Mouse (Mus musculus): ENCODE data around the gene Adamts10.

The Adamts10 gene

DNA sequence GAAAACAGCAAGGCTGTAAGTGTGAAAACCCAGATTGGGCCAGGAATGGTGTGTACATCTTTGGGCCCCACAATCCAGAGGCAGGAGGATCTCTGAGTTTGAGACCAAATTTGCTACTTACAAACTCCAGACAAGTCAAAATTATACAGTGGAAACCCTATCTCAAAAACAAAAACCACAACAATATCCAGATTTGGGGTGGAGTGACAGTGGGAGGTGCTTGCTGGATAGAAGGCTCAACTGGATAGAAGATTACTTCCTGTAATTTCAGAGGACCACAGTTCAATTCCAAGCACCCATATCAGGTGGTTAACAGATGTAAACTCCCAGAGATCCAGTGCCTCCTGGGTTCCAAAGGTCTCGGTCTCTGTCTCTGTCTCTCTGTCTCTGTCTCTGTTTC is 30.5 kb downstream of the Adamts10 start:
- DNase-seq (ENCODE audit: low spot score in 2 of 2) = no peak

GRCm38 (mm10) chr17:33555223-33555855 is 31.3 kb downstream of the Adamts10 start, which contains the start of gene Myo1f:
TSS of gene Myo1f (plus strand) at chr17:33555707.
- no peak for DNase-seq (ENCODE audit: low spot score in 2 of 2)

GRCm38 (mm10) chr17:33557922-33558321 is 33.9 kb downstream of the Adamts10 start:
- DNase-seq (ENCODE audit: low spot score in 2 of 2) = no peak

GRCm38 (mm10) chr17:33563527-33564076 is 39.6 kb downstream of the Adamts10 start:
- DNase-seq (ENCODE audit: low spot score in 2 of 2) = no peak

DNA sequence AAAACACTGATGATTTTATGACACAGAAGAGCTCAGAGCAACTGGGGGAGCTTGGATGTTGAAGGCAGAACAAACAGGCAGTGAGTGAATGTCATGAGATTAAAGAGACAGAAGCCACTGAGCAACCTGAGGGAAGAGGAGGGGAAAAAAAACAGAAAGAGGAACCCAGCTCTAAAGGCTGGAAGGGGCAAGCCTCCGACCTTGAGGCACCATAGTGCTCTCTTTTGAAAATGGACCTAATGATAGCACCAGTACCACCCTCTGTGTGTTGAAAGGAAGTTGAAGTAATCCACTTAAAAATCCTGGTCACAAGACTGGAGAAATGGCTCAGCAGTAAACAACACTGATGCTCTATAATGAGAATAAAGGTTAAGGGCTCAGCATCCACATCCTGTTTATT is 40.6 kb downstream of the Adamts10 start:
- no peak for DNase-seq (ENCODE audit: low spot score in 2 of 2)

DNA sequence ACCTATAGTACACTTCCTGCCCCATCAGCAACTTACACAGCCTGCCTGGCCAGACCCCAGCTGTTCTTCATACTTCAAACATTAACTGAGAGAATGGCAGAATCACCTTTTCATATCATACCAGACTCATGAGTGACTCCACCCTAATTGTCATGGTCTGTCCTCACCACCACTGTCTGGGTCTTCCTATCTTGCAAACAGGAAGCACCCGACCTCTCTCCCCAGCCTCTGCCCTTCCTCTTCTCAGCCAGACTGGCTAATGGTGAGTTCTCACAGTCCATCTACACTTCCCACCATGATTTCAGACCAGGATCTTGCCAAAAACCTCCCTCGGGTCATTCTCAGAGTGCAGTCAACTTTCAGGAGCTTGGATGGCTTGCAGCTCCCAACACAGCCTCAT is 42.2 kb downstream of the Adamts10 start:
- DNase-seq (ENCODE audit: low spot score in 2 of 2) = no peak

- no peak for DNase-seq (ENCODE audit: low spot score in 2 of 2)
Observed at GRCm38 (mm10) chr17:33584061-33584460, 60.1 kb downstream of the Adamts10 start.

- DNase-seq (ENCODE audit: low spot score in 2 of 2) = no peak
Observed at GRCm38 (mm10) chr17:33586011-33586410, 62.0 kb downstream of the Adamts10 start.

DNA sequence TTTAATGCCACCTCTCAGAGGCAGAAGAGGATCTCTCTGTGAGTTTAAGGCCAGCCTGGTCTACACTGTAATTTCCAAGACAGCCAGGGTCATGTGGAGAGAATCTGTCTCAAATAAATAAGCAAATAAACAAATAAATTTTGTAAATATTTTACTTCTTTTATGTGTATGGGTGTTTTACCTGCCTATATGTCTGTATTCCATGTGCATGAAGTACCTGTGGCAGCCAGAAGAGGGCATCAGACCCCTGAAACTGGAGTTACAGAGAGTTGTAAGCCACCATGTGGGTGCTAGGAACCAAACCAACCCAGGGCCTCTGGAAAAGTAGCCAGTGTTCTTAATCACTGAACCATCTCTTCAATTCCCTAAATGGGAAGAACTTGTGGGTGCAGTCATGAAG is 73.3 kb downstream of the Adamts10 start:
- DNase-seq (ENCODE audit: low spot score in 2 of 2) = no peak

GRCm38 (mm10) chr17:33598506-33598905 is 74.5 kb downstream of the Adamts10 start:
- DNase-seq (ENCODE audit: low spot score in 2 of 2) = no peak

GRCm38 (mm10) chr17:33599836-33600475 is 76.0 kb downstream of the Adamts10 start:
- DNase-seq (ENCODE audit: low spot score in 2 of 2) = no peak

DNA sequence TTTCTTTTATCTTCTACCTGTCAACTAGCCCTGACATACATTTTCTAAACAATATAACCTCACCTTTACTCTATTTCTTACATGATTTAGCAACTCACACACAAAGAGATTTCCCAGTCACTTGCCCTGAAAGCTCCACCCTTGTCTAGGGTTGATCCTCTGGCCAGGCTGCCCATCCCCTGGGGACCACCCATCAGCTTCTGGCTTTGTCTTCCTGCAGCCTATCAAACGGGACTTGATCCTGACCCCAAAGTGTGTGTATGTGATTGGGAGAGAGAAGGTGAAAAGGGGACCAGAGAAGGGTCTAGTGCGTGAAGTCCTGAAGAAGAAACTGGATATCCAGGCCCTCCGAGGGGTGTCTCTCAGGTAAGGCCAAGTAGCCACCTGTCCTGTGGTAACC is 76.8 kb downstream of the Adamts10 start:
- no peak for DNase-seq (ENCODE audit: low spot score in 2 of 2)

DNA sequence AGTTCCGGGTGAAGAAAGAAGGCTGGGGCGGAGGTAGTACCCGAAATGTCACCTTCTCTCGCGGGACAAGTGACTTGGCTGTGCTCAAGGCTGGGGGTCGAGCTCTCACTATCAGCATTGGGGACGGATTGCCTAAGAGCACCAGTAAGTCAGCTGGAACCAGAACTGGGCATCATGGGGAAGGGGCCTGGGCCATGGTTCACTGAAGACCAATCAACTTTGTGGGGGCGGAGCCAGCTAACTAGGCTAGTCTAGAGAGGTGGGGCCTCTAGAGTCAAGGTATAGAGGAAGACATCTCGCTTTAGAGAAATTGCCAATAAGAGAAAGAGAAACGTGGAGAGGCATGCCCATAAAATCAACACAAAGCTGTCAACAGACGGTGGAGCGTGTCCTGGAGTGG is 77.9 kb downstream of the Adamts10 start:
- no peak for DNase-seq (ENCODE audit: low spot score in 2 of 2)
